Mouse (Mus musculus): ENCODE measurements around the gene Ctdspl. TPM values are rescaled to one million over a fixed set of nuclear protein-coding genes. Genes with fewer than 3 reads are reported as not detected.
A peak's percentile ranks its signal among the peaks of the same experiment; 100 is the strongest.

Gene Ctdspl
- polyA plus RNA-seq, 1 experiment from 2014 or later, result 7.1 TPM

- ATAC-seq (replicated peaks; ENCODE audit: insufficient number of reproducible peaks, insufficient read depth, low FRiP score, low read depth), result no peak
- no peak overlapping the region for H3K9ac ChIP-seq
- H3K27ac ChIP-seq, result peak overlapping the region; percentile 76
- H3K27me3 ChIP-seq, result no peaks in the 10 kb centered on the region
- no peaks in the 10 kb centered on the region for H3K9me3 ChIP-seq (replicated peaks)
- WGBS, result 66% methylated on average over 5 of the region's 5 CpGs
- no peak overlapping the region for H3K4me2 ChIP-seq
- H3K4me1 ChIP-seq (replicated peaks), result peaks cover 47% of the 10 kb centered on the region
- H3K4me3 ChIP-seq, result no peak overlapping the region
- no peaks in the 10 kb centered on the region for H3K36me3 ChIP-seq
Observed at GRCm38 (mm10) chr9:118973566-118973965, 47.3 kb downstream of the Ctdspl start.

- Histone ChIP-seq H3K4me1 (replicated peaks) (peaks cover 47% of the 10 kb centered on the region), H3K9ac (no peak overlapping the region), H3K27me3 (no peaks in the 10 kb centered on the region), H3K27ac (peak overlapping the region; percentile 76), H3K4me3 (no peak overlapping the region), H3K9me3 (replicated peaks) (no peaks in the 10 kb centered on the region), H3K4me2 (no peak overlapping the region), H3K36me3 (no peaks in the 10 kb centered on the region)
- WGBS, result 27% methylated on average over 5 of the region's 5 CpGs
- 0 out of 2 replicates have a peak, but pooled peaks have one; percentile 5 for ATAC-seq (replicated peaks; ENCODE audit: insufficient number of reproducible peaks, insufficient read depth, low FRiP score, low read depth)
Observed at GRCm38 (mm10) chr9:118974148-118974547, 47.9 kb downstream of the Ctdspl start.

GRCm38 (mm10) chr9:118975211-118975671 is 49.0 kb downstream of the Ctdspl start:
- peaks cover 53% of the 10 kb centered on the region for H3K4me1 ChIP-seq (replicated peaks)
- no peak for ATAC-seq (replicated peaks; ENCODE audit: insufficient number of reproducible peaks, insufficient read depth, low FRiP score, low read depth)
- H3K36me3 ChIP-seq, result no peaks in the 10 kb centered on the region
- 0 out of 2 replicates have a peak overlapping the region, but pooled peaks have one; percentile 1 for H3K9ac ChIP-seq
- H3K4me3 ChIP-seq, result no peak overlapping the region
- H3K9me3 ChIP-seq (replicated peaks), result no peaks in the 10 kb centered on the region
- H3K27ac ChIP-seq, result peak overlapping the region; percentile 76
- no peaks in the 10 kb centered on the region for H3K27me3 ChIP-seq
- H3K4me2 ChIP-seq, result peak overlapping the region; percentile 11; the same call in 1 of the 2 replicates
- 34% methylated on average over 11 of the region's 11 CpGs for WGBS

GRCm38 (mm10) chr9:118975758-118976157 is 49.5 kb downstream of the Ctdspl start:
- peak overlapping the region; percentile 11; the same call in 1 of the 2 replicates for H3K4me2 ChIP-seq
- 0 out of 2 replicates have a peak overlapping the region, but pooled peaks have one; percentile 1 for H3K9ac ChIP-seq
- no peaks in the 10 kb centered on the region for H3K9me3 ChIP-seq (replicated peaks)
- H3K4me3 ChIP-seq, result no peak overlapping the region
- H3K4me1 ChIP-seq (replicated peaks), result peaks cover 58% of the 10 kb centered on the region
- ATAC-seq (replicated peaks; ENCODE audit: insufficient number of reproducible peaks, insufficient read depth, low FRiP score, low read depth), result no peak
- peak overlapping the region; percentile 76 for H3K27ac ChIP-seq
- no peaks in the 10 kb centered on the region for H3K27me3 ChIP-seq
- 48% methylated on average over 9 of the region's 9 CpGs for WGBS
- no peaks in the 10 kb centered on the region for H3K36me3 ChIP-seq

GRCm38 (mm10) chr9:118976561-118976960 is 50.3 kb downstream of the Ctdspl start:
- no peak overlapping the region for H3K9ac ChIP-seq
- no peaks in the 10 kb centered on the region for H3K9me3 ChIP-seq (replicated peaks)
- ATAC-seq (replicated peaks; ENCODE audit: insufficient number of reproducible peaks, insufficient read depth, low FRiP score, low read depth), result no peak
- H3K4me2 ChIP-seq, result no peak overlapping the region
- H3K27me3 ChIP-seq, result no peaks in the 10 kb centered on the region
- H3K36me3 ChIP-seq, result no peaks in the 10 kb centered on the region
- 0 out of 2 replicates have a peak overlapping the region, but pooled peaks have one; percentile 20 for H3K27ac ChIP-seq
- peaks cover 66% of the 10 kb centered on the region for H3K4me1 ChIP-seq (replicated peaks)
- no peak overlapping the region for H3K4me3 ChIP-seq
- WGBS, result 66% methylated on average over 7 of the region's 7 CpGs

GRCm38 (mm10) chr9:118977425-118977824 is 51.2 kb downstream of the Ctdspl start:
- no peaks in the 10 kb centered on the region for H3K27me3 ChIP-seq
- no peak overlapping the region for H3K4me3 ChIP-seq
- 96% methylated on average over 7 of the region's 7 CpGs for WGBS
- no peaks in the 10 kb centered on the region for H3K9me3 ChIP-seq (replicated peaks)
- no peak for ATAC-seq (replicated peaks; ENCODE audit: insufficient number of reproducible peaks, insufficient read depth, low FRiP score, low read depth)
- H3K4me2 ChIP-seq, result no peak overlapping the region
- peaks cover 73% of the 10 kb centered on the region for H3K4me1 ChIP-seq (replicated peaks)
- H3K9ac ChIP-seq, result no peak overlapping the region
- H3K36me3 ChIP-seq, result no peaks in the 10 kb centered on the region
- no peak overlapping the region for H3K27ac ChIP-seq

GRCm38 (mm10) chr9:118980411-118980823 is 54.2 kb downstream of the Ctdspl start:
- Histone ChIP-seq H3K27me3 (no peaks in the 10 kb centered on the region), H3K4me3 (no peak overlapping the region), H3K4me2 (peak overlapping the region; percentile 6; the same call in 1 of the 2 replicates), H3K27ac (peak overlapping the region; percentile 87), H3K4me1 (replicated peaks) (peaks cover 66% of the 10 kb centered on the region), H3K9me3 (replicated peaks) (no peaks in the 10 kb centered on the region), H3K9ac (peak overlapping the region; percentile 35; the same call in 1 of the 2 replicates), H3K36me3 (no peaks in the 10 kb centered on the region)
- WGBS, result 10% methylated on average over 4 of the region's 4 CpGs
- ATAC-seq (replicated peaks; ENCODE audit: insufficient number of reproducible peaks, insufficient read depth, low FRiP score, low read depth), result peak; percentile 58

- WGBS, result 72% methylated on average over 15 of the region's 15 CpGs
- Histone ChIP-seq H3K27me3 (no peaks in the 10 kb centered on the region), H3K4me1 (replicated peaks) (peaks cover 72% of the 10 kb centered on the region), H3K27ac (no peak overlapping the region), H3K36me3 (no peaks in the 10 kb centered on the region), H3K9me3 (replicated peaks) (no peaks in the 10 kb centered on the region), H3K4me3 (no peak overlapping the region), H3K4me2 (no peak overlapping the region), H3K9ac (no peak overlapping the region)
- no peak for ATAC-seq (replicated peaks; ENCODE audit: insufficient number of reproducible peaks, insufficient read depth, low FRiP score, low read depth)
Observed at GRCm38 (mm10) chr9:118984650-118985432, 58.6 kb downstream of the Ctdspl start.

- ATAC-seq (replicated peaks; ENCODE audit: insufficient number of reproducible peaks, insufficient read depth, low FRiP score, low read depth), result no peak
- Histone ChIP-seq H3K36me3 (no peaks in the 10 kb centered on the region), H3K27me3 (no peaks in the 10 kb centered on the region), H3K4me1 (replicated peaks) (peaks cover 71% of the 10 kb centered on the region), H3K27ac (no peak overlapping the region), H3K4me2 (no peak overlapping the region), H3K9me3 (replicated peaks) (no peaks in the 10 kb centered on the region), H3K4me3 (no peak overlapping the region), H3K9ac (no peak overlapping the region)
- WGBS, result 56% methylated on average over 11 of the region's 11 CpGs
Observed at GRCm38 (mm10) chr9:118986286-118986685, 60.0 kb downstream of the Ctdspl start.

GRCm38 (mm10) chr9:118988787-118989580 is 62.7 kb downstream of the Ctdspl start:
- H3K27ac ChIP-seq, result no peak overlapping the region
- no peak for ATAC-seq (replicated peaks; ENCODE audit: insufficient number of reproducible peaks, insufficient read depth, low FRiP score, low read depth)
- H3K36me3 ChIP-seq, result no peaks in the 10 kb centered on the region
- H3K9me3 ChIP-seq (replicated peaks), result no peaks in the 10 kb centered on the region
- no peak overlapping the region for H3K9ac ChIP-seq
- no peaks in the 10 kb centered on the region for H3K27me3 ChIP-seq
- no peak overlapping the region for H3K4me2 ChIP-seq
- no peak overlapping the region for H3K4me3 ChIP-seq
- 88% methylated on average over 11 of the region's 11 CpGs for WGBS
- H3K4me1 ChIP-seq (replicated peaks), result peaks cover 62% of the 10 kb centered on the region

- Histone ChIP-seq H3K9ac (no peak overlapping the region), H3K4me3 (no peak overlapping the region), H3K9me3 (replicated peaks) (no peaks in the 10 kb centered on the region), H3K4me2 (no peak overlapping the region), H3K36me3 (no peaks in the 10 kb centered on the region), H3K27ac (0 out of 2 replicates have a peak overlapping the region, but pooled peaks have one; percentile 3), H3K27me3 (no peaks in the 10 kb centered on the region), H3K4me1 (replicated peaks) (peaks cover 63% of the 10 kb centered on the region)
- 52% methylated on average over 7 of the region's 7 CpGs for WGBS
- no peak for ATAC-seq (replicated peaks; ENCODE audit: insufficient number of reproducible peaks, insufficient read depth, low FRiP score, low read depth)
Observed at GRCm38 (mm10) chr9:118990490-118990889, 64.2 kb downstream of the Ctdspl start.

All from heart, embryonic 15.5 days (tissue).